Mouse (Mus musculus) limb, embryonic 12.5 days (tissue): Measurements from ENCODE around the gene Jsrp1. TPM values are rescaled to one million over a fixed set of nuclear protein-coding genes. Genes with fewer than 3 reads are reported as not detected.

Experiments used
- ATAC-seq: fragments of 200-750 bp; cut with Nextera tagmentation; 2 replicates; pipeline ENCODE4 v1.8.0; 2017; ENCODE audit warnings: low read depth, moderate TSS enrichment; ENCODE audit not compliant: insufficient number of reproducible peaks, insufficient read depth, low FRiP score, low TSS enrichment
- H3K27ac ChIP-seq: fragments of 300-500 bp; sonication (generic); 2 replicates; pipeline ENCODE4 v1.5.1; 2016; ENCODE audit warnings: mild to moderate bottlenecking, moderate library complexity
- H3K27me3 ChIP-seq: fragments of 300-500 bp; sonication (generic); 2 replicates; pipeline ENCODE4 v1.6.1; 2016; ENCODE audit warnings: mild to moderate bottlenecking, moderate library complexity
- H3K36me3 ChIP-seq: fragments of 300-500 bp; sonication (generic); 2 replicates; pipeline ENCODE4 v1.6.1; 2016; ENCODE audit warnings: mild to moderate bottlenecking, moderate library complexity
- H3K4me1 ChIP-seq: fragments of 300-500 bp; sonication (generic); replicated peaks from 2 replicates; pipeline ENCODE4 v1.6.1; 2016
- H3K4me2 ChIP-seq: fragments of 300-500 bp; sonication (generic); 2 replicates; pipeline ENCODE4 v1.6.1; 2016; ENCODE audit warnings: mild to moderate bottlenecking, moderate library complexity
- H3K4me3 ChIP-seq: fragments of 300-500 bp; sonication (generic); replicated peaks from 2 replicates; pipeline ENCODE4 v1.5.1; 2016; ENCODE audit warnings: mild to moderate bottlenecking
- H3K9ac ChIP-seq: fragments of 300-500 bp; sonication (generic); replicated peaks from 2 replicates; pipeline ENCODE4 v1.6.1; 2016; ENCODE audit warnings: mild to moderate bottlenecking, moderate library complexity
- H3K9me3 ChIP-seq: fragments of 300-500 bp; sonication (generic); 2 replicates; pipeline ENCODE4 v1.6.1; 2016; ENCODE audit warnings: mild to moderate bottlenecking, moderate library complexity
- WGBS: fragments of 180-500 bp; shearing (Covaris S2); methylation state at CpG from one replicate; pipeline ENCODE4 v1.1.7; 2016; 5-methylcytosine and 5-hydroxymethylcytosine counted together
- microRNA counts: library from miRNA; unstranded; fragments of <30 nt; microRNA quantifications from one replicate; lab custom pipeline; 2017
- microRNA-seq: library from miRNA; unstranded; fragments of <30 nt; microRNA quantifications from one replicate; pipeline ENCODE4, GENCODE M21; 2017
- polyA plus RNA-seq: library from polyadenylated mRNA; unstranded; fragments of >200 nt; fragmentation: Nextera tagmentation; extraction: Ambion mirVana; gene quantifications from 2 replicates; pipeline ENCODE4 v1.2.1, GENCODE M21; 2016

Jsrp1 gene
- polyA plus RNA-seq, 1 experiment from 2014 or later, result 1.7 TPM

DNA sequence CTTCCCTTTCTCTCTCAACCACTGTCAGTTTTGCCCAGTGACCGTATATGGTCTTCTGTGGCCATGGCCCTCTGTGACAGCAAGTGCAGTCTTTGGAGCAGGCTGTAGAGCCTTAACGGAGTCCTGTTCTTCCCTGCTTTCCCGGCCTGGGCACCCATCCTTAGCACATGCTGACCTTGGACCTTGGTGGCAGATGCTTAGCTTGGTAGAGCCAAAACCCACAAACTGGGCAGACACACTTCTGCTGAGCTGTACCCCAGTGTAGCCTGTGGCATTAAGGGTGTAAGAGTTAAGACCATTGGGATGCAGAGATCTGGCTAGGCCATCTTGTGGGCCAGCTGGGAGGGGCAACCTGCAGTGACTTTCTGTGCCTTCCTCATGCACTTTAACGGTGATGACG is 39.5 kb downstream of the Jsrp1 start:
- Histone ChIP-seq H3K9ac (0 out of 2 replicates have a peak overlapping the region, but pooled peaks have one; percentile 18), H3K4me2 (no peak overlapping the region), H3K4me3 (no peak overlapping the region), H3K4me1 (peaks cover 10% of the 10 kb centered on the region), H3K27me3 (no peaks in the 10 kb centered on the region), H3K36me3 (peaks cover 99% of the 10 kb centered on the region), H3K9me3 (no peaks in the 10 kb centered on the region), H3K27ac (no peak overlapping the region)
- ATAC-seq, result no peak
- 83% methylated on average over 5 of the region's 5 CpGs for WGBS

DNA sequence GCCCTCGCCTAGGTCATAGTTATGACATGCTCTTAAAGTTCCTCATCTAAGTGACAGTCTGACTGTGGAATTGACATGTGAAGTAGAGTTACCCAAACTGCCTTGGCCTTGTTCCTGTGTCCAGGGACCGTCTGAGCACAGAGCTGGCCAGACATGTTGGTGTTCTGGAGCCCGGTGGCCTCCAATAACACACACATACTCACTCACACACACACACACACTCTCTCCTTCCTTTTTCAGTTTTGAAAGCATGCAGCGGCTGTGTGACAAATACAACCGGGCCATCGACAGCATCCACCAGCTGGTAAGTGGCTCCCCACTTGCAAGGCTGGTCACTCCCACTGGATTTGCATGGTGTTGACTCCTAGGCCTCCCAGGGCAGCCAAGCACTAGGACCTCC is 44.9 kb downstream of the Jsrp1 start:
- Histone ChIP-seq H3K9ac (no peak overlapping the region), H3K4me3 (no peak overlapping the region), H3K4me1 (no peaks in the 10 kb centered on the region; the same call in 1 of the 2 replicates), H3K36me3 (peaks cover 95% of the 10 kb centered on the region), H3K27ac (no peak overlapping the region), H3K4me2 (no peak overlapping the region), H3K27me3 (no peaks in the 10 kb centered on the region), H3K9me3 (no peaks in the 10 kb centered on the region)
- no peak for ATAC-seq
- WGBS, result 89% methylated on average over 6 of the region's 6 CpGs

DNA sequence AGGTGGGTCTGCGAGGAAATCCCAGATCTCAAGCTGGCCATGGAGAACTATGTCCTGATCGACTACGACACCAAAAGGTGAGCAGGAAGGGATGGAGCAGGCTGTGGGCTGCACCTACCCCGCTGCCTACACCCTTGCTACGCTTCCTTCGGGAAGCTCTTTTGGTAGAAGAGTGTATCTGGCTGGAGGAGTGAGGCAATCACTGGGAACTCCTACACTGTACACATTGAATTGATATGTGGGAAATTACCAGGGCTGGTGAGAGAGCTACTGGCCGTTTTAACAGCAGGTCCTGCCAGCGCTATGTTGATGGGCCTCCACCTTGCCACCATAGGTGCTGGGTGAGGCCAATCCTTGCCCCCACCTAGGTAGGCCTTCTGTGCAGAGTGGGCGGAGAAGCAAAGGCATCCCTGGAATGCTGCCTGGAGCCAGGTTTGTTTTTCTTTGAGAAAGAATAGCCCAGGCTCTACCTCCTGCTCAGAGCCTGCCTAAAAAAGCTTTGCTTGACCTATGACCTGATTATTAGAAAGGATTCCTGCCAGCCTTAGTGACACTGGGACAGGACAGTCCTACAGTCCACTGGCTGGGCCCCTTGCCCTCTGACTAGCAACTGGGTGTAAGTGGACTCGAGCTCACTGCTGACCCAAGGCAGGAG is 47.0 kb downstream of the Jsrp1 start:
- Histone ChIP-seq H3K27me3 (no peaks in the 10 kb centered on the region), H3K27ac (no peak overlapping the region), H3K4me1 (no peaks in the 10 kb centered on the region; the same call in 1 of the 2 replicates), H3K4me3 (no peak overlapping the region), H3K36me3 (peaks cover 74% of the 10 kb centered on the region), H3K4me2 (no peak overlapping the region), H3K9ac (no peak overlapping the region), H3K9me3 (no peaks in the 10 kb centered on the region)
- ATAC-seq, result no peak
- WGBS, result 82% methylated on average over 10 of the region's 10 CpGs

DNA sequence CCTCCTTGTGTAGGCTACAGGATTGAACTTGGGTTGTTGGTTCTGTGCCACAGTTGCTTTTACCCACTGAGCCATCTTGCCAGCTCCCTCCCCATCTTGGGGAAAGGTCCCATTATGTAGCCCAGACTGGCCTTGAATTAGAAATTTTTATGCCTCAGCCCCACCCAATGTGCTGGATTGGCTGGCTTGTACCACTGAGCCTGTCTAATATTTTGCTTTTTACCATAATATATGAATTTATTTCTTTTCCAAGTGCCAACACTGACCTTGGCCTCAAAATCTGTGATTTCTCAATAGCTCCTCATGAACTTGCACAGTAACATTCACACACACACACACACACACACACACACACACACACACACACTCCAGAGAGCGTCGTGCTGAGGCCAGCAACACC is 47.6 kb downstream of the Jsrp1 start:
- no peak overlapping the region for H3K4me3 ChIP-seq
- H3K4me2 ChIP-seq, result no peak overlapping the region
- no peaks in the 10 kb centered on the region for H3K9me3 ChIP-seq
- H3K4me1 ChIP-seq, result no peaks in the 10 kb centered on the region; the same call in 1 of the 2 replicates
- WGBS, result 90% methylated on average over 2 of the region's 2 CpGs
- H3K27ac ChIP-seq, result no peak overlapping the region
- H3K9ac ChIP-seq, result no peak overlapping the region
- H3K27me3 ChIP-seq, result no peaks in the 10 kb centered on the region
- H3K36me3 ChIP-seq, result peaks cover 69% of the 10 kb centered on the region
- no peak for ATAC-seq

DNA sequence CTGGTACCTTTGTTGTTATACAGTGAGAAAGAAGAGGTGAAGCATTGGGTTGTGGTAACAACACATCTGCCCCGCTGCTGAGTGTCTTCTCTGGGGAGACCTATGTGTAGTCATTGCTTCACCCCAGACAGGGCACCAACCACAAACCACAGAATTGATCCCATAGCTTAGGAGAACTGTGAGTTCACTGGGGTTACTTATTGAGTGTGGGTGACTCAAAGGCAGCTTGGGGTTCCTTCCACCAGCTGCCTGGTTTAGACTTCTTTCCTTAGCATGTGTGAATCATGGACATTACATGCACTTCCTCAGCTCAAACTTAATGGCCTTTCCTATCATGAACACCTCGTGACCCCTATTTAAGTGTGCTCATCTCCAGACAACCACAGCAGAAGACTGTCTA is 49.8 kb downstream of the Jsrp1 start:
- no peaks in the 10 kb centered on the region for H3K9me3 ChIP-seq
- no peak overlapping the region for H3K4me2 ChIP-seq
- no peaks in the 10 kb centered on the region for H3K27me3 ChIP-seq
- no peak overlapping the region for H3K4me3 ChIP-seq
- H3K36me3 ChIP-seq, result peaks cover 47% of the 10 kb centered on the region
- no peak for ATAC-seq
- no peaks in the 10 kb centered on the region; the same call in 1 of the 2 replicates for H3K4me1 ChIP-seq
- no peak overlapping the region for H3K9ac ChIP-seq
- 94% methylated on average over 2 of the region's 2 CpGs for WGBS
- H3K27ac ChIP-seq, result no peak overlapping the region

DNA sequence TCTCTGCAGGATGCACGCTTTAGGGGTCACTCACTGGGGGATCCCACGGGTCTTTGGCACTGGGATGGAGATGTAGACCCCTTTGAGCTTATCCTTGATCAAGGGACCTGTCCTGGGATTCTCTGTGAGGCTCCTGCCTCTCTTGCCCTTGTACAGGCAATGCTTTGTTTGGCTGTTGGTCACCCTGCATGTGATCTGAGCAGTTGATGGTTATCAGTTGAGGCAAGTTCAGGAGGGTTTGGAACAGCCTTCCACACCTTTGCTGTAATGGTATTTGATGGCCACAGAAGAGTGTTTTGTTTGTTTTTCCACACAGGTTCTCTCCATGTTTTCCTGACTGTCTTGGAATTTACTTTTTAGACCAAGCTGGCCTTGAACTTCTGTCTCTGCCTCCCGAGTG is 51.5 kb downstream of the Jsrp1 start:
- Histone ChIP-seq H3K9ac (no peak overlapping the region), H3K27me3 (no peaks in the 10 kb centered on the region), H3K36me3 (peaks cover 32% of the 10 kb centered on the region), H3K4me1 (peaks cover 12% of the 10 kb centered on the region), H3K9me3 (no peaks in the 10 kb centered on the region), H3K4me2 (no peak overlapping the region), H3K27ac (no peak overlapping the region), H3K4me3 (no peak overlapping the region)
- no peak for ATAC-seq
- WGBS, result 81% methylated on average over 3 of the region's 3 CpGs

DNA sequence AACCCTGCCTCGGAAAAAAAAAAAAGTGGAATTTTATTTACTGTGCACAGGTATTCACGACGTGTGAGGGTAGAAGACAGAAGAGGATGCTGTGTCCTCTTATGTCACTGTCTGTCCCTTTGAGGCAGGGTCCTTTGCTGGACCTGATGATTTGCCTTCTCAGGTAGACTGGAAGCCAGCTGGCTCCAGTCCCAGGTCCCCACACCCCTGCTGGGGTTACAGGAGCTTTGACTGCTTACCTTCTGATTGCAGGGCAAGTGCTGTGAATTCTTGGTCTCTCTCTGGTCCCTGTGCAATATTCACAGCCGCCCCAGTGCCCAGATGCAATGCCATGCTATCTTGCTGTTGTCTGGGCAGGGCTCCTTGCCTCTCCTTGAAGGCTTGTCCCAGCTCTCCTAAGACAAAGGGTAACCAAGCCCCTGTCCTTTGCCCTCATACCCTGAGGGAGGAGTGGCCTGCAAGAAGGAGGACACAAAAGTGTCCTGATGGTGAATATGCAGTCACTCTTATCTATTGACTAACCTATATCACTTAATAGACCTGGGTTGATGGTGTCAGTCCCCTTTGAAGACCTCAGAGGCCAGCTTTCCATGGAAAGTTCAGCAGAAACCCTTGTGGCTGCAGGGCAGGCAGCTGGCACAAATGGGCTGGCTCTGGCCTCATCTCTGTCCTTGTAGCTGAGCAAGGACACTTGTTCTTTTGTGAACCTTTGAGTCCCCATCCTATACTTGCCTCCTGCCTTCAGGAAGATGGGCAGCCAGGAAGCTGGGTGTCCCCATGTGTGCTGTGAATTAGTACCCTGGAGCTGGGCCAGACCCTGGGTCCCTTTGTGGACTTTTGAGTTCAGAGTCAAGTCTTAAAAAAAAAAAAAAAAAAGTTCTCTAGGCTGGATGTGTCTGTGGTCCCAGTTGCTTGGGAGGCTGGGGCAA is 52.4 kb downstream of the Jsrp1 start:
- Histone ChIP-seq H3K27ac (no peak overlapping the region), H3K9me3 (no peaks in the 10 kb centered on the region), H3K4me2 (no peak overlapping the region), H3K4me1 (peaks cover 22% of the 10 kb centered on the region), H3K27me3 (no peaks in the 10 kb centered on the region), H3K9ac (no peak overlapping the region), H3K36me3 (peaks cover 22% of the 10 kb centered on the region), H3K4me3 (no peak overlapping the region)
- no peak for ATAC-seq
- 84% methylated on average over 4 of the region's 4 CpGs for WGBS

DNA sequence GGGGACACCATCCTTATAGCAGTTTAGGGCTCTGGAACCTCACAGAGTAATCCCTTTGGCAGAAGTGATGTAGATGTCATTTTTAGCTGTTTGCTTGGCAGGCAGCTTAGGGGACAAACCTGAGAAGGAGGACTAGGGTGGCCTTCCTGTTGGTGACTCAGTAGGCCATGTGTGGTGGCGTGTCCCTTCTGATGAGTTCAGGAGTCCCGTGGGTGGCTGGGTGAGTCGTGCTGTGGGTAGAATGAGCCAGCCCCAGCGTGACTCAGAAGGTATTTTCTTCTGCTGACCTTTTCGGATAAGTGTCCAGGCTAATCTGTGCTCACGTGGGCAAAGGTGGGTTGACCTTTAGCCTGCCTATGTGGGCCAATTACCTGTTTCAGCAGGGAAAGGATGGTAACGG is 54.6 kb downstream of the Jsrp1 start:
- ATAC-seq, result no peak
- no peak overlapping the region for H3K27ac ChIP-seq
- WGBS, result 85% methylated on average over 7 of the region's 7 CpGs
- no peak overlapping the region for H3K9ac ChIP-seq
- H3K4me3 ChIP-seq, result no peak overlapping the region
- no peak overlapping the region for H3K4me2 ChIP-seq
- no peaks in the 10 kb centered on the region for H3K27me3 ChIP-seq
- H3K4me1 ChIP-seq, result peaks cover 23% of the 10 kb centered on the region
- H3K36me3 ChIP-seq, result peaks cover under 1% of the 10 kb centered on the region; the same call in 1 of the 2 replicates
- no peaks in the 10 kb centered on the region for H3K9me3 ChIP-seq

MicroRNAs encoded within 50 kb of the gene (microRNA counts, 519-probe panel; counts per million panel counts)
- microRNA mmu-miR-1982 (lab: Ali Mortazavi, UCI), result not detected

Small RNA genes within 50 kb of the gene (microRNA-seq; reads per million reads assigned to microRNA genes)
- gene Mir1982, result 1.9 reads per million

Other genes with a start within 250 kb of the Jsrp1 start
- 12.1 and 12.4 TPM in 2 replicates for gene Klf16, start 236.2 kb downstream of the Jsrp1 start, polyA plus RNA-seq
- gene Abhd17a, start 223.2 kb downstream of the Jsrp1 start, polyA plus RNA-seq, result 108 and 110 TPM in 2 replicates
- gene Scamp4, start 210.6 kb downstream of the Jsrp1 start, polyA plus RNA-seq, result 62.1 and 66.0 TPM in 2 replicates
- 6.1 and 9.9 TPM in 2 replicates for gene Adat3, start 210.6 kb downstream of the Jsrp1 start, polyA plus RNA-seq
- gene Gm49322, start 207.5 kb downstream of the Jsrp1 start, polyA plus RNA-seq, result 4.9 and 6.1 TPM in 2 replicates
- gene Csnk1g2, start 190.7 kb downstream of the Jsrp1 start, polyA plus RNA-seq, result 239 and 260 TPM in 2 replicates
- 95.8 and 102 TPM in 2 replicates for gene Btbd2, start 156.4 kb downstream of the Jsrp1 start, polyA plus RNA-seq
- gene Mknk2, start 135.4 kb downstream of the Jsrp1 start, polyA plus RNA-seq, result 122 and 124 TPM in 2 replicates
- gene Mob3a, start 111.5 kb downstream of the Jsrp1 start, polyA plus RNA-seq, result 51.1 and 51.7 TPM in 2 replicates
- gene Izumo4, start 111.3 kb downstream of the Jsrp1 start, polyA plus RNA-seq, result 12.5 and 16.5 TPM in 2 replicates
- 73.8 and 76.8 TPM in 2 replicates for gene Ap3d1, start 71.2 kb downstream of the Jsrp1 start, polyA plus RNA-seq
- 21.8 and 22.8 TPM in 2 replicates for gene Dot1l, start 58.3 kb downstream of the Jsrp1 start, polyA plus RNA-seq
- 63.0 and 72.8 TPM in 2 replicates for gene Sf3a2, start 15.3 kb downstream of the Jsrp1 start, polyA plus RNA-seq
- gene Plekhj1, start 14.9 kb downstream of the Jsrp1 start, polyA plus RNA-seq, result 132 and 144 TPM in 2 replicates
- not detected in 2 replicates for gene Amh, start 8.3 kb downstream of the Jsrp1 start, polyA plus RNA-seq
- gene Oaz1, start 13.2 kb upstream of the Jsrp1 start, polyA plus RNA-seq, result 1,783 and 1,832 TPM in 2 replicates
- gene Lingo3, start 30.5 kb upstream of the Jsrp1 start, polyA plus RNA-seq, result 0.79 and 0.87 TPM in 2 replicates
- 344 and 378 TPM in 2 replicates for gene Lsm7, start 41.7 kb upstream of the Jsrp1 start, polyA plus RNA-seq
- gene Sppl2b, start 41.8 kb upstream of the Jsrp1 start, polyA plus RNA-seq, result 43.7 and 50.3 TPM in 2 replicates
- 0.08 TPM in 1 of 2 replicates, not detected in the other for gene Tmprss9, start 58.4 kb upstream of the Jsrp1 start, polyA plus RNA-seq
- 318 and 327 TPM in 2 replicates for gene Timm13, start 87.5 kb upstream of the Jsrp1 start, polyA plus RNA-seq
- gene Lmnb2, start 104.7 kb upstream of the Jsrp1 start, polyA plus RNA-seq, result 74.8 and 75.2 TPM in 2 replicates
- 19.4 and 20.6 TPM in 2 replicates for gene Gadd45b, start 116.6 kb upstream of the Jsrp1 start, polyA plus RNA-seq
- gene Gng7, start 201.4 kb upstream of the Jsrp1 start, polyA plus RNA-seq, result 6.2 and 6.4 TPM in 2 replicates
- 0.33 TPM in 1 of 2 replicates, not detected in the other for gene Diras1, start 212.2 kb upstream of the Jsrp1 start, polyA plus RNA-seq
- 17.0 and 17.6 TPM in 2 replicates for gene Slc39a3, start 223.9 kb upstream of the Jsrp1 start, polyA plus RNA-seq
- gene Sgta, start 246.7 kb upstream of the Jsrp1 start, polyA plus RNA-seq, result 225 and 235 TPM in 2 replicates